Mouse (Mus musculus): ENCODE measurements at regions not wholly inside any gene's neighbourhood (a gene's known extent, or its start where the extent isn't known, plus 50 kb on each side); places are given as distances from the start of the nearest gene placed in this dataset.

DNA sequence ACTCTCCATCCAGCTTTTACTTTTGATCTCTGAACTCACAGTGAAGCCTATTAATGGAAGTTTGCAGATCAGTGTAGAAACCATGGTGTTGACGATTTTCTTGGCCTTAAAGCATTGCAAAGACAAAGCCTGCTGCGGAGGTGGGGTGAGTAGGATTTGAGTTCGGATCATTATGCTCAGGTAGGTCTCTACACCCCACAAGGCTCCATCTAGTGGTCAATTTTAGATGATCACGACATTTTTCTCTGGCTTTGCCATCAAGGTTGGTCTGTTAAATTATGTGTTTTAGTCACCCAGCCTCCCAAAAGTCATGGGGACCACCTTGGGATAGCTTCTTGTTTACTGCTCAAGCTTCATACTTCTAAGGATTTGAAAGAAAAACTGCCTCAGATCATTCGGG is 340.9 kb upstream of the Hnrnpa3 start:
- TF ChIP-seq CTCF (IDR thresholded peaks at IDR 0.05; ENCODE audit: insufficient read depth, low read length) (no peak), POLR2A (IDR thresholded peaks at IDR 0.05; ENCODE audit: borderline replicate concordance, extremely low read depth, low read depth, low read length) (no peak)
